Mouse (Mus musculus): ENCODE measurements around the gene Zfr. TPM values are rescaled to one million over a fixed set of nuclear protein-coding genes. Genes with fewer than 3 reads are reported as not detected.

Gene Zfr
- polyA plus RNA-seq, 1 experiment, result 124 TPM

GRCm38 (mm10) chr15:12232429-12232828 lies 114.8 kb downstream of the Zfr start:
- 0 out of 2 replicates have a peak, but pooled peaks cover 4% of the 10 kb centered on the region for H3K36me3 ChIP-seq (ENCODE audit: control insufficient read depth, insufficient read depth, low read length, poor library complexity, severe bottlenecking)
- H3K4me3 ChIP-seq (ENCODE audit: low read depth, low read length), result no peak overlapping the region
- H3K27me3 ChIP-seq (ENCODE audit: control insufficient read depth, insufficient read depth, low read length, poor library complexity, severe bottlenecking), result no peaks in the 10 kb centered on the region
- H3K4me1 ChIP-seq (ENCODE audit: control insufficient read depth, insufficient read depth, low read length), result peaks cover 2% of the 10 kb centered on the region
- no peak overlapping the region for H3K9ac ChIP-seq (ENCODE audit: low read depth, poor library complexity, severe bottlenecking)
- H3K27ac ChIP-seq (ENCODE audit: insufficient read depth, low read length), result no peak overlapping the region
- H3K9me3 ChIP-seq (replicated peaks; ENCODE audit: control insufficient read depth, insufficient read depth, low read length, poor library complexity, severe bottlenecking), result no peaks in the 10 kb centered on the region
- TF ChIP-seq POLR2A (IDR thresholded peaks at IDR 0.05; ENCODE audit: insufficient read depth, low read length) (no peak), CTCF (IDR thresholded peaks at IDR 0.05; ENCODE audit: low read depth, low read length) (no peak), EP300 (IDR thresholded peaks at IDR 0.05; ENCODE audit: insufficient read depth, low read depth, low read length) (no peak)

- peaks cover 2% of the 10 kb centered on the region for H3K4me1 ChIP-seq (ENCODE audit: control insufficient read depth, insufficient read depth, low read length)
- H3K27me3 ChIP-seq (ENCODE audit: control insufficient read depth, insufficient read depth, low read length, poor library complexity, severe bottlenecking), result no peaks in the 10 kb centered on the region
- H3K36me3 ChIP-seq (ENCODE audit: control insufficient read depth, insufficient read depth, low read length, poor library complexity, severe bottlenecking), result 0 out of 2 replicates have a peak, but pooled peaks cover 8% of the 10 kb centered on the region
- H3K9me3 ChIP-seq (replicated peaks; ENCODE audit: control insufficient read depth, insufficient read depth, low read length, poor library complexity, severe bottlenecking), result no peaks in the 10 kb centered on the region
- TF ChIP-seq CTCF (IDR thresholded peaks at IDR 0.05; ENCODE audit: low read depth, low read length) (no peak), EP300 (IDR thresholded peaks at IDR 0.05; ENCODE audit: insufficient read depth, low read depth, low read length) (no peak), POLR2A (IDR thresholded peaks at IDR 0.05; ENCODE audit: insufficient read depth, low read length) (no peak)
- no peak overlapping the region for H3K27ac ChIP-seq (ENCODE audit: insufficient read depth, low read length)
- H3K9ac ChIP-seq (ENCODE audit: low read depth, poor library complexity, severe bottlenecking), result no peak overlapping the region
- no peak overlapping the region for H3K4me3 ChIP-seq (ENCODE audit: low read depth, low read length)
Measured at GRCm38 (mm10) chr15:12233021-12233420, 115.4 kb downstream of the Zfr start.

Other genes with a start within 250 kb of the Zfr start
- 1.2 and 2.1 TPM in 2 replicates for gene Npr3, start 210.5 kb upstream of the Zfr start, polyA plus RNA-seq (2011; ENCODE audit: insufficient read depth, insufficient read length, low read depth, missing spikeins)
- 508 and 525 TPM in 2 replicates for gene Sub1, start 120.8 kb upstream of the Zfr start, polyA plus RNA-seq (2011; ENCODE audit: insufficient read depth, insufficient read length, low read depth, missing spikeins)
- gene Mtmr12, start 87.2 kb downstream of the Zfr start, polyA plus RNA-seq (2011; ENCODE audit: insufficient read depth, insufficient read length, low read depth, missing spikeins), result 29.8 and 32.0 TPM in 2 replicates
- gene Golph3, start 203.6 kb downstream of the Zfr start, polyA plus RNA-seq (2011; ENCODE audit: insufficient read depth, insufficient read length, low read depth, missing spikeins), result 119 and 124 TPM in 2 replicates
- not detected in 2 replicates for gene 1810049J17Rik, start 204.1 kb downstream of the Zfr start, polyA plus RNA-seq (2011; ENCODE audit: insufficient read depth, insufficient read length, low read depth, missing spikeins)